Mouse (Mus musculus) ES-CJ7 (cell line): ENCODE results near the gene Xkr7.

Experiments
- DNase-seq: peaks from one replicate; pipeline ENCODE4 v3.0.0; 2011; ENCODE audit warnings: low read depth, low spot score

The Xkr7 gene

DNA sequence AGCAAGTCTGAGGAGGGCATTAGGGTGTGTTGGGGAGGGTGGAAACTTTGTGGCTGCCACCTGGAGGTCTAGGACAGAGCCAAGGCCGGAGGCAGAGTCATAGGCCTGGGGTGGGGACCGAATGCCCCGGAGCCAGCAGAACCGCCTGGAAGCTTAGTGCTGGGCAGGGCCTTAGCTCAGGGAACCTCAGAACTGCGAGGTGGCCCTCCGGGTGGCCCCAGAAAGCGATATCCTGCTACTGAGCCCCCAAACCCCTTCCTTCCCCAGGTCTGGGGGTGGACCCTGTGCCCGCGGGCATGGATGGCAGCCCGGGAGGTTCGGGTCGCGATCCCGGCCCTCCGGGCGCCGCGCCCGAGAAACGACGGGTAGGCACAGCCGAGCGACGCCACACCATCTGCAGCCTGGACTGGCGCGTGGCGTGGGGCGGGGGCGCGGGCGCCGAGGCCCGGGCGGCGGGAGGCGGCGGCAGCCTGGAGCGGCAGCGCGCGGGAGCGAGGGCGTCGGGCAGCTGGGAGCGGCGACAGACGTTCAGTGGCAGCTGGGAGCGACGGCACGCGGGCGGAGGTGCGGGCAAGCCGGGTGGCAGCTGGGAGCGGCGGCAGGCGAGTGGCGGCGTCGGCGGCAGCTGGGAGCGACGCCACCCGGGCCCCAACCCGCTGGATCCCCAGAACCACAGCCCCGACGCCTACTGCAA is 40.0 kb downstream of the Xkr7 start:
- no peak for DNase-seq

DNA sequence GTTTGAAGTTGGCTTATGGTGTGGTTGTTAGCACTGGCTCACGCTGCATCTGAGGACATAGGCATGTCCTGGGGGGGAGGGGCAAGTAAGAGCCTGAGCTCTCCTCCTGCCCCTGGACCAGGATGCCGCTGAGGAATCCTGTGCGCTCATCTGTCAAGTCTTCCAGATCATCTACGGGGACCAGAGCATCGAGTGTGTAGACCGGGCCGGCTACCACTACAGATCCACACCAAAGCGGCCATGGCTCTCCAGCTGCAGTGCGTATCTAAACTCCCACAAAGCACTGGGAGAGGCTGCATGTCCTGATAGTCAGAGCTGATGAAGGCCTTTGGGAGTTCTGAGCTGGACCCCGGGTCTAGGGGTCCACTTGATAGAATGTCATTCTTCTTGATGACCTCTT is 43.0 kb downstream of the Xkr7 start:
- no peak for DNase-seq

DNA sequence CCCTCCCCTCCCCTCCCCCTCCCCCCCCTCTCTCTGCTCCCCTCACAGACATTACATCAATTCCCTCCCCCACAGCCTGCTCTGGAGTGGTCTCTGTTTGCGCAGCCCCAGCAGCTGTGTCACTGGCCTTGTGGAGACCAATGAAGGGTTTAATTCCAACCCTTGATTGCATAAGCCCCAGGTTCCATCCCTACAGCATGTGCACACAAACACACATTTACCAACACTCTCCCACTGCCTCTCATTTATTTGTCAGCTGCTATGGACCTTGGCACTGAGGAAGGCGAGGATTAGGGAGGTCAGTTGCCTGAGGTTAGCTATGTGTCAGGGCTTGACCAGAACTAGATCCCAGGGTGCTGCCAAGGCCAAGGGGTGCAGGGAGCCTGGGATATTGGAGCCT is 44.3 kb downstream of the Xkr7 start:
- no peak for DNase-seq

DNA sequence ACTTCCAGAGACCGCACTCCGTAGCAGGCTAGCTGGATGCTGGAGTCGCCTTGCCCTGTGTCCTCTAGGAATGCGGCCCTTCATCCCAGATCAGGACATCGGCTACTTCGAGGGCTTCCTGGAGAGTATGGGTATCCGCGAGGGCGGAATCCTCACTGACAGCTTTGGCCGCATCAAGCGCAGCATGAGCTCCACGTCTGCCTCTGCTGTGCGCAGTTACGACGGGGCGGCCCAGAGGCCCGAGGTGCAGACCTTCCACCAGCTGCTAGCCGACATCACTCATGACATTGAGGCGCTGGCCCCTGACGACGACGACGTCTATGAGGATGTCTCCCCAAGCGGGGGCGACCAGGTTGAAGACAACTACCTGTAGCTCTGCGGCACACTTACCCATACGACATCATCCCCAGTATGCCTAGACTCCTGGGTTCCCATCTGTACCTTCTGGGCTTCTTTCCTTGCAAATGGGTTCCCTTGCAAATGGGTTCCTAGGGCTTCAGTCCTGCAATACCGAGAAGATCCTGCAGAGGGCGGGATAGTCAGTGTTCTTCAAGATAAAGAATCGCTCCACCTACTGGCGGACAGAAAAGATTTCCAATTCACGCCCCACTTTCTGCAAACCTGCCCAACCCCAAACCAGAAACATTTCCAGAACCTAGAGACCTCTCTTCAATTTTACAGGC is 49.3 kb downstream of the Xkr7 start:
- DNase-seq: peak; percentile 98

DNA sequence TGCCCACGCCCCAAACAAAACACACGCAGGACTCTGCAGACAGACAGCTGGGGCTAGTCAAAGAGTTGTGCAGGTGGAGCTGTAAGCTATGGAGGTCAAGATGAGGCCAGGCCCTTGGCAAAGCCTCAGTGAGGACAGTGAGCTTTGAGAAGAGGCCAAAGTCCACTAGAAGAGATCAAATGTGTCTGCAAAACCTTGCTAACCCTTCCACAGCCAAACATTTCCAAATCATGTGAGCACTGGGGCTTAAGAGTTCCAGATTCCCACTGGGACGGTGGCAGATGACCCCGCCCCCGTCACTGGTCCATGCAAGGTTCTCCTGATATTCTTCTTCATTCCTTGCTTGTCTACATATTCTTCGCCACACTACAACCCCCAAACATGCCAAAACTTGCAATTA is 50.2 kb downstream of the Xkr7 start:
- no peak for DNase-seq

DNA sequence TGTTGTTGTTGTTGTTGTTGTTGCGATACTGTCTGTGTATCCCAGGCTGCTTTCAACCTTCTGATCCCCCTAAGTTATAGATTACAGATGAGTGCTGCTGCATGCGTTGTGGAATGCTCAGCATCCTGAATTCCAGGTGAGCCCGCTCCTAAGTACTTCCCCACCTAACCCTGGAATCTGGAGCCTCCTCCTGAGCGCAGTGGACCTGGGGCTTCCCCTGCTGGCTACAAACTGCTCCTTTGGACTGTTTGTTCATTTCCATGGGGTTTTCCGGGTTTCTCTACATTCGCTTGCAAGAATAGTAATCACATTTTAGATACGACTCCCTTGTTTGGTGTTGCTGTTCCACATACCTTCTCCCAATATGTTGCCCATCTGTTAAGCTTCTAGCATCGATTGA is 51.6 kb downstream of the Xkr7 start:
- no peak for DNase-seq

DNA sequence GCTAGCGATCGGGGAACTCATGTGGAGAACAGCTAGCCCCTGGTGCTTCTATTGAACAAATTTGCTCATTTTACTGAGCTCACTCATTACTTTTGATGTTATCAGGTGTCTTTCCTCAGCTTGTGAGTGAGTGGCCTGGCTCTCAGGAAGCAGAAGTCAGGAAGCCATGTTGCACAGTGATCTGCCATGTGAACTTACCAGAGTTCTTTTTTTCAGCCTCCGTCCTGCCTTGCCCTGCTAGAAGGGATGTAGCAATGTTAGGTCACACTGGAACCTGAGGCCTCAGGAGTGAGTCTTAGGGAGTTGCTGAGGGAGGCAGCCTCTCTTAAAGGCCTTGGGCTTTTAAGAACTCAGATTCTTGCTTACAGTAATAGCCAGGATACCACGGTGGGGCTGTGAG is 52.2 kb downstream of the Xkr7 start:
- no peak for DNase-seq

DNA sequence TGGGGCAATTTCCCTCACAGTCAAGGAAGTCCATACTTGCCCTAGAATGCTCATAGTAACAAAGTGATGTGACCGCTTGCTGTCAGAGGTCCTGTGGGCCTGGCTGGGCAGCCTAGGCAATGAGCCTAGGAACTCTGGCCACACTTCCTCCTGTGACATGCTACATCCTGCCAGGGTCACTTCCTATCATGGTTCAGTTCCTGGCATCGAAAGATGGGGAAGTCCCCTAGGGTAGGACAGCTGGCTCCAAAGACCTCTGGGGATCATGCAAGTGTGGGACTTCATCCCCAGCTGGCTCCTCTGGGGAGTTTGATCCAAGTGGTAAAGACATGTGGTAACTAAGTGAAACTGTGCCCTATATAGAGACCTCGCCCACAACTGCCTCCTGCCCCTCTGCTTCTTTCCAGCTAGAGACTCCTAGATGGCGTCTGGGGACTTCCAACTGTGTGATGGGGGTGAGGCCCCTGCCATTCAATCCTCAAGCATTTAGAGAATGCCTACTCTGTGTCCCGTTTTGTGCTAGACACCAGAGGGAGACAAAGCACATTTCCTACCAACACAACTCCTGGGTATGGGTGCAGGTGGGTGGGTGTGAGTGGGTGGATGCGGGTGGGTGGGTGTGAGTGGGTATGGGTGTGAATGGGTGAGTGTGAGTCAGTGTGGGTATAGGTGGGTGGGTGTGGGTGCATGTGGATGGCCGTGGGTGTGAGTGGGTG is 52.8 kb downstream of the Xkr7 start:
- DNase-seq: peak; percentile 42

DNA sequence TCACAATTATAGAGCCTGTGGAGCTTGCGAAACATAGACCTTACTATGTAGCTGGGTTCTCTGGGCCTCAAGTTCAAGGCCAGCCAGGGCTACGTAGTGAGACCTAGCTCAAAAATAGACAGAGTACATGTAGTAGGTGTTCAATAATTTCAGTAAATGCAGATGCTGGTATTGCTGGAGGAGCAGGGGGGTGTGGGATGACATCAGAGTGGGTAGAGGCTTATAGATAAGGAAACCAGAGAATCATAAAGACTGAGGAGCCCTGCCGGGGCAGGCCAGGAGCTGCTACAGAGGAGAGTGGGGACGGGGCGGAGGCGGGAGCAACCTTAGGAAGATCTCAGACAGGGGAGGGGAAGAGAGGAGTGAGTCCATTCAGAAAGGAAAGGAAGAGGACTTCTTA is 53.9 kb downstream of the Xkr7 start:
- no peak for DNase-seq

DNA sequence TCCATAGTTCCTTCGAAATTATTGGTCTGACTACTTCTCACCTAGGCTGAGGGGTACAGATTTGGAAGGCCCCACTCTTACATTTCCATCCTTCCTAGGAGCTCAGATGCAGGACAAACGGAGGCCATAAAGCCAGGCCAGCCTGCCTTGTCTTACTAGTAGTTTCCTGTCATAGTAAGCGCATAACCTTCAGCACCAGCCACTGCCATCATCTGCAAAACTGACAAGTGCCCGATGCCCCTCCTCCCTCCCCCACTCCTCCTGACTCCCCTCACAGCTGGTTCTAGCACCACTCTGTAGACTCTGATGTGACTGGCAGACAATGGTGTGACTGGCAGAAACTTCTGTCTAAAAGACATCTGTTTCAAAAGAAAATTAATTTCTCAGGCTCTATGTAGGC is 54.5 kb downstream of the Xkr7 start:
- no peak for DNase-seq

DNA sequence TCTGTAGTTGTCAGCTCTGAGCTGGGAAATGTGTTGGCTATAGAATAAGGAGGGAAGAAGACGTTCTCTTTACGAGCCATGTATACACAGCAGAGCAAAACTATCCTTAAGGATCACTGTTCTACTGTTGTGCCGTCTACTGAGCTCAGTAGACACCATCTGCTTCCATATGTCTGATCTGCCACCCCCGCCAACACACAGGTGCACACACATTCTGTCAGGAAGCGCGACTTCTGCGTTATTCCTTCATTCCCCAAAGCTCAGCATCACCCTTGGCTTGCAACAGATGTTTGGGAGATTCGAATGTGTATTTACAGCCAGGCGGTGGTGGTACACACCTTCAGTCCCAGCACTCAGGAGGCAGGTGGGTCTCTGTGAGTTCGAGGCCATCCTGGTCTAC is 55.4 kb downstream of the Xkr7 start:
- DNase-seq: no peak

DNA sequence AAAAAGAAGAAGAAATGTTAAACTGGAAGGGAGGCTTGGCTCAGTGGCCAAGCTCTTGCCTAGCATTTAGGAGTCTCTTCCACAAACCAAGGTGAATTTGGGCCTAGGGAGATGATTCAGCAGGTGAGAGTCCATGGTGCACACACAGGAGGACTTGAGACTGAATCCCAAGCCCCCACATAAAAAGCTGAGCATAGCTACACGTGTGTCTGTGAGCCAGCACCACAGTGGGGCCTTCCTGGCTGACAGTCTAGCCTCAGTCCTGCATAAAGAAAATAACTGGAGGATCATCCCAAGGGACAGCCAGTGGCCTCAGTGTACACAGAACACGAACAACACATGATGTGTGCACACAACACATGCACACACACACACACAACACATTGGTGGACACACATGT is 57.7 kb downstream of the Xkr7 start:
- DNase-seq: no peak

DNA sequence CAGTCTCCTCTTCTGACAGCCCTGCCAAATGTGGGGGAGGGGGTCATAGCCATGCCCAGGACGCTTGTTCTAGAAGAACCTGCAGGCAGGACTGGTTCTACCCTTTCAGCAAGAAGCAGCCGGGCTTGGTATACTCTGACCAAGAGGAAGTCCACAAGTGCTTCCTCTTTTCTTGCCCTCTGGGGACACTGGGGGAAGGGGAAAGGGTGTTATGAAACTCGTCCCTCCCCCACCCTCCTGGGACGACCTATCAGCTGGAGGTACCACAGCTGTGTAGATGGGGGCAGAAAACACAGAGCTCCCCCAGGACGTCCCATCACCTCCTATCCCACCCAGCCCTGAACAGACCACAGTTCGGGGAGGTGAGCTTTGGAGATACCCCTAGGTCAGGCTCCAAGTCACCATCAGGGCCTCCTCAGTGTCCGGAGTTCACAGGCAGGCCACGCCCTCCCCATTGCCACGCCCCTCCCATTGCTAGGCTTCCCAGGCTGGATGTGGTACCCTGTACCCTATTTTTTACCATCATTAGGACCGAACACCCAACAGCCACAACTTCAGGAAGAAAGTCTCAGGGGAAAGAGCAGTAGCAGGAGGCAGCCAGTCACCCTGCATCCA is 59.0 kb downstream of the Xkr7 start:
- no peak for DNase-seq
